Mouse (Mus musculus): ENCODE measurements around the gene Tmem222. TPM values are rescaled to one million over a fixed set of nuclear protein-coding genes. Genes with fewer than 3 reads are reported as not detected.

The Tmem222 gene
- polyA plus RNA-seq, 1 experiment from 2014 or later = 86.4 TPM

DNA sequence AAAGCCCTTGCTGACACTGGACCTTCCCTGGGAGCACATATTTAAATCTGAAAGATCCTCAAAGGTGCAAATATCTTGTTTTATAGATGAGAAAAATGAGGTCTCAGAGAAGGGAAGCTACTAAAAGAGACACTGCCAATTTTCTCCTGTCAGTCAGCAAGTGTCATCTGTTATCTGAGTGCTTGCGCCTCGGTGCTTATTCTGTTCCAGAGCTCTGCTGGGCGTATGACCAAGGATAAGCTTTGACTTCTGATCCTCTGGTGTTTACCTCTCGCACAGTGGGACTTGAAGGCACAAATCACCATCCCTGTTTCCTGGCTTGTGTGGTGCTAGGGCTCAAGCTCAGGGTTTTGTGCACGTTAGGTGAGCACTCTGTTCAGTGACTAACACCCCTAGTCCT lies 25.1 kb upstream of the Tmem222 start:
- DNase-seq (ENCODE audit: low spot score) = no peak
- no peak overlapping the region for H3K9ac ChIP-seq (ENCODE audit: low read length)
- WGBS = 85% methylated on average over 5 of the region's 5 CpGs

GRCm38 (mm10) chr4:133301802-133302201 lies 24.2 kb upstream of the Tmem222 start:
- ATAC-seq (ENCODE audit: insufficient number of reproducible peaks, low FRiP score, low TSS enrichment, low read depth) (no peak), DNase-seq (ENCODE audit: low spot score) (peak; percentile 89)
- Histone ChIP-seq H3K4me1 (ENCODE audit: control insufficient read depth, insufficient read depth, low read length) (peaks cover 8% of the 10 kb centered on the region), H3K36me3 (ENCODE audit: control insufficient read depth, insufficient read depth, low read length) (no peaks in the 10 kb centered on the region), H3K4me2 (ENCODE audit: low read depth, severe bottlenecking) (no peak overlapping the region), H3K9ac (ENCODE audit: low read length) (no peak overlapping the region), H3K27me3 (ENCODE audit: control insufficient read depth, insufficient read depth, low read length) (no peaks in the 10 kb centered on the region), H3K4me3 (ENCODE audit: low read depth, low read length) (no peak overlapping the region), H3K9me3 (ENCODE audit: control insufficient read depth, low read length) (no peaks in the 10 kb centered on the region), H3K27ac (replicated peaks; ENCODE audit: low read depth, low read length) (no peak overlapping the region)
- 21% methylated on average over 4 of the region's 4 CpGs for whole genome bisulfite sequencing

More for the DNA sequence above, 25.1 kb upstream of the Tmem222 start:
- Histone ChIP-seq H3K9me3 (ENCODE audit: control insufficient read depth, low read length) (no peaks in the 10 kb centered on the region), H3K27ac (replicated peaks; ENCODE audit: low read depth, low read length) (no peak overlapping the region), H3K4me3 (ENCODE audit: low read depth, low read length) (no peak overlapping the region), H3K4me2 (ENCODE audit: low read depth, severe bottlenecking) (no peak overlapping the region), H3K27me3 (ENCODE audit: control insufficient read depth, insufficient read depth, low read length) (no peaks in the 10 kb centered on the region), H3K36me3 (ENCODE audit: control insufficient read depth, insufficient read depth, low read length) (no peaks in the 10 kb centered on the region), H3K4me1 (ENCODE audit: control insufficient read depth, insufficient read depth, low read length) (peaks cover 5% of the 10 kb centered on the region)
- ATAC-seq (ENCODE audit: insufficient number of reproducible peaks, low FRiP score, low TSS enrichment, low read depth) = no peak

GRCm38 (mm10) chr4:133300421-133300820 lies 22.8 kb upstream of the Tmem222 start:
- no peak overlapping the region for H3K4me2 ChIP-seq (ENCODE audit: low read depth, severe bottlenecking)
- H3K27me3 ChIP-seq (ENCODE audit: control insufficient read depth, insufficient read depth, low read length) = no peaks in the 10 kb centered on the region
- H3K27ac ChIP-seq (replicated peaks; ENCODE audit: low read depth, low read length) = no peak overlapping the region
- H3K9ac ChIP-seq (ENCODE audit: low read length) = no peak overlapping the region
- H3K4me3 ChIP-seq (ENCODE audit: low read depth, low read length) = no peak overlapping the region
- DNase-seq (ENCODE audit: low spot score) (no peak), ATAC-seq (ENCODE audit: insufficient number of reproducible peaks, low FRiP score, low TSS enrichment, low read depth) (no peak)
- no peaks in the 10 kb centered on the region; the same call in 1 of the 2 replicates for H3K36me3 ChIP-seq (ENCODE audit: control insufficient read depth, insufficient read depth, low read length)
- no peaks in the 10 kb centered on the region for H3K9me3 ChIP-seq (ENCODE audit: control insufficient read depth, low read length)
- peaks cover 8% of the 10 kb centered on the region for H3K4me1 ChIP-seq (ENCODE audit: control insufficient read depth, insufficient read depth, low read length)
- WGBS = 86% methylated on average over 11 of the region's 11 CpGs

- 50% methylated on average over 5 of the region's 5 CpGs for WGBS
- peaks cover 3% of the 10 kb centered on the region; the same call in 1 of the 2 replicates for H3K36me3 ChIP-seq (ENCODE audit: control insufficient read depth, insufficient read depth, low read length)
- no peak overlapping the region for H3K4me2 ChIP-seq (ENCODE audit: low read depth, severe bottlenecking)
- no peak overlapping the region for H3K4me3 ChIP-seq (ENCODE audit: low read depth, low read length)
- no peaks in the 10 kb centered on the region for H3K9me3 ChIP-seq (ENCODE audit: control insufficient read depth, low read length)
- no peaks in the 10 kb centered on the region for H3K27me3 ChIP-seq (ENCODE audit: control insufficient read depth, insufficient read depth, low read length)
- H3K27ac ChIP-seq (replicated peaks; ENCODE audit: low read depth, low read length) = no peak overlapping the region
- H3K4me1 ChIP-seq (ENCODE audit: control insufficient read depth, insufficient read depth, low read length) = peaks cover 8% of the 10 kb centered on the region
- ATAC-seq (ENCODE audit: insufficient number of reproducible peaks, low FRiP score, low TSS enrichment, low read depth) (no peak), DNase-seq (ENCODE audit: low spot score) (no peak)
- H3K9ac ChIP-seq (ENCODE audit: low read length) = no peak overlapping the region
Measured at GRCm38 (mm10) chr4:133299701-133300100, 22.1 kb upstream of the Tmem222 start.

- Histone ChIP-seq H3K9ac (ENCODE audit: low read length) (no peak overlapping the region), H3K27me3 (ENCODE audit: control insufficient read depth, insufficient read depth, low read length) (no peaks in the 10 kb centered on the region), H3K4me2 (ENCODE audit: low read depth, severe bottlenecking) (no peak overlapping the region), H3K36me3 (ENCODE audit: control insufficient read depth, insufficient read depth, low read length) (peaks cover 3% of the 10 kb centered on the region), H3K27ac (replicated peaks; ENCODE audit: low read depth, low read length) (no peak overlapping the region), H3K4me1 (ENCODE audit: control insufficient read depth, insufficient read depth, low read length) (peaks cover 14% of the 10 kb centered on the region), H3K4me3 (ENCODE audit: low read depth, low read length) (no peak overlapping the region), H3K9me3 (ENCODE audit: control insufficient read depth, low read length) (no peaks in the 10 kb centered on the region)
- DNase-seq (ENCODE audit: low spot score) = no peak
- no peak for ATAC-seq (ENCODE audit: insufficient number of reproducible peaks, low FRiP score, low TSS enrichment, low read depth)
- WGBS = 24% methylated on average over 12 of the region's 12 CpGs
Measured at GRCm38 (mm10) chr4:133298516-133299365, 21.1 kb upstream of the Tmem222 start.

DNA sequence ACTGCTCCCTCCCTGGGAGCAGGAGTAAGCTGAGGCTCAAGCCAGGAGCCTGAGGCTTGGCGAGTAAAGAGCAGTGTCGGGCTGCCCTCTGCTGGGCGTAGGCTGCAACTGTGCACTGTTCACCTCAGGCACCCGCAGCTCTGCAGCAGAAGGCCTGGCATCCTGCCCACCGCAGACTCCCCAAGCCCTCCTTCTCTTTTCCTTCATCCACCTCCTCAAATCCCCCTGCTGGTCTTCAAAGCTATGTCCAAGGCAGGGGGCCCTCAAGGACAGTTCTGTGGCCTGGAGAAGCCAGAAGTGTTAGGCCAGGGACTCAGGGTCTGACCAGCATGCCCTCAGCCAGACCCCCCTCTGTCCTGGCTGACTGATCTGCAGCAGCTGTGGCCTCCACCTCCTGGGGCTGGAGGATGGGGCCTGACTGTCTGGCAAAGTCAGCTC lies 20.2 kb upstream of the Tmem222 start:
- 0 out of 2 replicates have a peak overlapping the region, but pooled peaks have one; percentile 13 for H3K9ac ChIP-seq (ENCODE audit: low read length)
- no peak overlapping the region for H3K4me3 ChIP-seq (ENCODE audit: low read depth, low read length)
- H3K9me3 ChIP-seq (ENCODE audit: control insufficient read depth, low read length) = no peaks in the 10 kb centered on the region
- H3K27ac ChIP-seq (replicated peaks; ENCODE audit: low read depth, low read length) = no peak overlapping the region
- DNase-seq (ENCODE audit: low spot score) = peak; percentile 89
- no peaks in the 10 kb centered on the region for H3K27me3 ChIP-seq (ENCODE audit: control insufficient read depth, insufficient read depth, low read length)
- H3K36me3 ChIP-seq (ENCODE audit: control insufficient read depth, insufficient read depth, low read length) = peaks cover 3% of the 10 kb centered on the region
- peaks cover 23% of the 10 kb centered on the region for H3K4me1 ChIP-seq (ENCODE audit: control insufficient read depth, insufficient read depth, low read length)
- 2% methylated on average over 5 of the region's 5 CpGs for WGBS
- H3K4me2 ChIP-seq (ENCODE audit: low read depth, severe bottlenecking) = no peak overlapping the region
- ATAC-seq (ENCODE audit: insufficient number of reproducible peaks, low FRiP score, low TSS enrichment, low read depth) = no peak; the same call in 1 of the 2 replicates

GRCm38 (mm10) chr4:133297360-133297759 lies 19.8 kb upstream of the Tmem222 start:
- Histone ChIP-seq H3K9me3 (ENCODE audit: control insufficient read depth, low read length) (no peaks in the 10 kb centered on the region), H3K36me3 (ENCODE audit: control insufficient read depth, insufficient read depth, low read length) (peaks cover 3% of the 10 kb centered on the region), H3K27me3 (ENCODE audit: control insufficient read depth, insufficient read depth, low read length) (no peaks in the 10 kb centered on the region), H3K4me1 (ENCODE audit: control insufficient read depth, insufficient read depth, low read length) (peaks cover 27% of the 10 kb centered on the region), H3K27ac (replicated peaks; ENCODE audit: low read depth, low read length) (no peak overlapping the region), H3K4me3 (ENCODE audit: low read depth, low read length) (no peak overlapping the region), H3K9ac (ENCODE audit: low read length) (no peak overlapping the region), H3K4me2 (ENCODE audit: low read depth, severe bottlenecking) (no peak overlapping the region)
- ATAC-seq (ENCODE audit: insufficient number of reproducible peaks, low FRiP score, low TSS enrichment, low read depth) = no peak
- 49% methylated on average over 10 of the region's 10 CpGs for WGBS
- no peak for DNase-seq (ENCODE audit: low spot score)

GRCm38 (mm10) chr4:133294084-133294483 lies 16.5 kb upstream of the Tmem222 start:
- no peak overlapping the region for H3K4me2 ChIP-seq (ENCODE audit: low read depth, severe bottlenecking)
- H3K4me1 ChIP-seq (ENCODE audit: control insufficient read depth, insufficient read depth, low read length) = peaks cover 27% of the 10 kb centered on the region
- H3K9me3 ChIP-seq (ENCODE audit: control insufficient read depth, low read length) = no peaks in the 10 kb centered on the region
- no peak overlapping the region for H3K4me3 ChIP-seq (ENCODE audit: low read depth, low read length)
- H3K27ac ChIP-seq (replicated peaks; ENCODE audit: low read depth, low read length) = no peak overlapping the region
- peaks cover 3% of the 10 kb centered on the region for H3K36me3 ChIP-seq (ENCODE audit: control insufficient read depth, insufficient read depth, low read length)
- no peak overlapping the region for H3K9ac ChIP-seq (ENCODE audit: low read length)
- H3K27me3 ChIP-seq (ENCODE audit: control insufficient read depth, insufficient read depth, low read length) = no peaks in the 10 kb centered on the region
- 28% methylated on average over 11 of the region's 11 CpGs for WGBS
- no peak for ATAC-seq (ENCODE audit: insufficient number of reproducible peaks, low FRiP score, low TSS enrichment, low read depth)
- no peak for DNase-seq (ENCODE audit: low spot score)
